30 mouse cellular contexts compared by ENCODE assay signal in genomic region chr6:117527526-117527925, GRCm38 (mm10).
"Had no signal": no experiment of that assay in that cellular context is flagged by ENCODE, and none has a peak within 500 bp of the region (broad histone marks: within the 10 kb centered on the region; RNA-seq: fewer than 3 reads in every experiment).

No protein-coding gene starts in this region.

- H3K9ac ChIP-seq: limb, embryonic 12.5 days; limb, embryonic 13.5 days; limb, embryonic 15.5 days; liver, embryonic 13.5 days; liver, embryonic 14.5 days; liver, embryonic 15.5 days; liver, postnatal 0 days; lung, embryonic 14.5 days; lung, embryonic 15.5 days; midbrain, embryonic 12.5 days; midbrain, embryonic 13.5 days; midbrain, embryonic 15.5 days; neural tube, embryonic 12.5 days had no signal

- H3K27ac ChIP-seq: limb, embryonic 12.5 days; limb, embryonic 13.5 days; limb, embryonic 15.5 days; liver, embryonic 13.5 days; liver, embryonic 14.5 days; liver, embryonic 15.5 days; lung, embryonic 15.5 days; macrophage; midbrain, embryonic 12.5 days; midbrain, embryonic 13.5 days; midbrain, embryonic 15.5 days; neural tube, embryonic 12.5 days had no signal

- H3K36me3 ChIP-seq: limb, embryonic 10.5 days; limb, embryonic 12.5 days; limb, embryonic 13.5 days; limb, embryonic 15.5 days; liver, embryonic 13.5 days; liver, embryonic 15.5 days; lung, embryonic 15.5 days; midbrain, embryonic 10.5 days; midbrain, embryonic 12.5 days; midbrain, embryonic 13.5 days; midbrain, embryonic 15.5 days; neural tube, embryonic 12.5 days had no signal

- H3K4me3 ChIP-seq: limb, embryonic 10.5 days; limb, embryonic 12.5 days; limb, embryonic 13.5 days; limb, embryonic 15.5 days; liver, embryonic 13.5 days; liver, embryonic 15.5 days; lung, embryonic 15.5 days; megakaryocyte, embryonic 14.5 days; midbrain, embryonic 10.5 days; midbrain, embryonic 12.5 days; midbrain, embryonic 13.5 days; midbrain, embryonic 15.5 days; myocyte; neural tube, embryonic 12.5 days had no signal

- H3K4me2 ChIP-seq: limb, embryonic 12.5 days; limb, embryonic 13.5 days; limb, embryonic 15.5 days; liver, embryonic 13.5 days; liver, embryonic 15.5 days; lung, embryonic 14.5 days; lung, embryonic 15.5 days; midbrain, embryonic 11.5 days; midbrain, embryonic 12.5 days; midbrain, embryonic 13.5 days; midbrain, embryonic 15.5 days; neural tube, embryonic 12.5 days had no signal

- H3K27me3 ChIP-seq: limb, embryonic 12.5 days; limb, embryonic 13.5 days; limb, embryonic 15.5 days; liver, embryonic 13.5 days; liver, embryonic 15.5 days; lung, embryonic 15.5 days; megakaryocyte, embryonic 14.5 days; midbrain, embryonic 12.5 days; midbrain, embryonic 13.5 days; midbrain, embryonic 15.5 days; neural tube, embryonic 12.5 days had no signal

- DNase-seq: left cerebral cortex, postnatal 4 days; liver; liver, embryonic 13.5 days; liver, postnatal 0 days; lung, adult 18-20 months; lung, adult 2 months; lung, embryonic 14.5 days; lung, postnatal 10 days; lung, postnatal 14 days; lung, postnatal 36 days; lung, postnatal 4 days; midbrain, embryonic 14.5 days had no signal

- H3K9me3 ChIP-seq: limb, embryonic 10.5 days; limb, embryonic 12.5 days; limb, embryonic 13.5 days; limb, embryonic 15.5 days; liver, embryonic 15.5 days; lung, embryonic 15.5 days; midbrain, embryonic 10.5 days; midbrain, embryonic 12.5 days; midbrain, embryonic 13.5 days; midbrain, embryonic 15.5 days; neural tube, embryonic 12.5 days had no signal

- H3K4me1 ChIP-seq: limb, embryonic 15.5 days; liver, embryonic 13.5 days; liver, embryonic 15.5 days; megakaryocyte, embryonic 14.5 days; midbrain, embryonic 10.5 days; midbrain, embryonic 12.5 days; midbrain, embryonic 13.5 days; midbrain, embryonic 15.5 days; neural tube, embryonic 12.5 days had no signal

- ATAC-seq: liver, postnatal 0 days; lung, postnatal 0 days; midbrain, embryonic 13.5 days; midbrain, embryonic 15.5 days; midbrain, embryonic 16.5 days had no signal
